Mouse (Mus musculus) gastrocnemius, postnatal 14 days (tissue): ENCODE data around the gene Ankzf1. TPM values are rescaled to one million over a fixed set of nuclear protein-coding genes. Genes with fewer than 3 reads are reported as not detected.

ENCODE experiments used
- DNase-seq: peaks from one replicate; pipeline ENCODE4 v3.0.0; 2021; ENCODE audit warnings: mixed read lengths
- intact Hi-C: fragments of 180-260 bp; cut with DNase I; formaldehyde crosslinking; loops from one replicate; pipeline ENCODE4 v1.15.1; 2025; ENCODE audit warnings: low total_unique reads
- long read RNA-seq, 2 experiments: library from polyadenylated mRNA; stranded (forward); transcript quantifications; one replicate each; pipeline ENCODE4 v2.0.0; 2021
- total RNA-seq, 2 experiments: library from RNA; stranded (reverse); gene quantifications; 2 replicates each; pipeline ENCODE4 v1.2.3; 2021

The Ankzf1 gene
- total RNA-seq = 1 to 10 TPM; 4.0 to 5.7 TPM
- long read RNA-seq, experiment 1, partial matches to known transcripts = 1 of 11 reads
- long read RNA-seq, experiment 1, other reads (novel, unspliced or antisense) = 5 of 11 reads
- long read RNA-seq, experiment 2, partial matches to known transcripts = 1 of 10 reads
- long read RNA-seq, experiment 2, other reads (novel, unspliced or antisense) = 5 of 10 reads

DNA sequence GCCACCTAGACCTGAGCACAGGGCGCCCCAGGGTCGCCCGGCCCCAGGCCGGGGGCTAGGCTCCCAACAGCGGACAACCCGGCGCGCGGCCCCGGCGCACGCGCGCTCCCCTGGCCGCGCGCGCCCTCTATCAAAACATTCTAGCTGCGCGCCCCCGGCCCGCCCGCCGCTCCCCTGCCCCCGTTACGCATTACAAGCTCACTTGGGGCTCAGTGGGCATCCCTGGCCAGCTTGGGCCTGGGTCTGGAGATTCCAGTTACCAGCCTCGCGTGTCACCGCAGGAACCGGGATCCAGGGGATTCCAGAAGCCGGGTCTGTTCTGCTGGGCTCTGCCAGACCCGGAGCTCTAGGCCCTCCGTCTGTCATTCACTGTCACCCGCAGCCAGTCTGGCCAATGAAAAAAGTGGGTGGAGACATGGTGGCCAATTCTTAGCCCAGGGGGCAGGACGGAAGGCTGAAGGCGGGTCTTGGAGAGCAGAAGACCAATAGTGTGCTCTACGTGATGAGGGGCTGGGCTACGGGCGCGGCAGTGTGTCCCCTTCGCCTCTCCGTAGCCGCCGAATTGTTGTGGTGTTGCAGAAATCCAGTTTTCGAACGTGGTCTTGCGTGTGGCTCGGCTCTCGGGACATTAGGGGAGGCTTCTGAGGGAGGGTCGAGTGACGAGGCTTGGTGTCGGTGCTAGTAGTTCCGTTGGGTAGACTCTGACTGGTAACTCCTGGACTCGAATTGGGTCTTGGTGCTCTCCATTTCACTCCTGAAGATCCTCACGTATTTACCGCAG, at the start of gene Ankzf1, which contains the start of gene Atg9a:
Ankzf1 (plus strand) TSS at position 530 of the 781 bp plus-strand sequence.
Atg9a (minus strand) TSS at position 575 of the 781 bp plus-strand sequence.
- intact Hi-C loops = no loop called here
- DNase-seq = peak; percentile 94

DNA sequence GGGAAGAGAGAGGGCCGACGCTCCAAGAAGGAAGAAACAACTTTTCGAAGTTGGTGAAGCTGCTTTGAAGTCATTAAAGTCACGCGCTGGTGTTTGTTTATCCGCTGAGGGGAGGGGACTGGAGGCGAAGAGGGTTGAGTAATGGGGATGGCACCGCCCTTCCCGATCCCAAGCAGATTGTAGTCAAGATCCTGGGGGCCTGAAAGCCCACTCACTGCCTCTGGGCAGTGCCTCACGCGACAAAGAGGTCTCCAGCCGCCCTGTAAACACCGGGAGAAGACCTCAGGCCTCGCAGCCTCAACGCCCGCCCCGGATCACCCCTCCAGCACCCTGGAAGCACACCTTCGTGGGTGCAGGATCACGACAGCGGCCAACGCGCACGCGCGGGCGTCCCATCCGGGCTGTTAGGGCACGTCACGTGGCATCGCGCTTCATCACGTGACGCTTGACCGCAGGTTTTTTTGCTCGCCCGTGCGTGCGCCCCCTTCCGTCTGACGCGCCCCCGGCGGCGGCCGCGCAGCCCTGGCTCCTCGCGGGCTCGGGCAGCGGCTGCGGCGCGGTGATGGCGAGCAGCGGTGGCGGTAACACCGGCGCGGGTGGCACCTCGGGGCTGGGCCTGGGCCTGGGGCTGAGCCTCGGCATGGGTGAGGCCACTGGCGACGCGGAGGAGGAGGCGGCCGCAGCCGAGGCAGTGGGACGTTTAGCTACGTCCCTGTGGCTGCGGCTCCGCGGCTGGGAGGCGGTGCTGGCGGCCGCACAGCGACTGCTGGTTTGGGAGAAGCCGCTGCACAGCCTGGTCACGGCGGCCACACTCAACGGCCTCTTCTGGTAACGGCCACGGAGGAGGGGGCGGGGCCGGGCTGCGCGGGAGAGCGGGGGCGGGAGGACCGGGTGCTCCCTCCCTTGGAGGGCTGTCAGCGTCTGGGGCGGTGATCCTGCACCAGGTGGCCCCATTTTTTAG, 49.4 kb upstream of the Ankzf1 start, which contains the start of the genes Cnppd1 and Retreg2:
Cnppd1 (minus strand) TSS at position 411 of the 961 bp plus-strand sequence.
Retreg2 (plus strand) TSS at position 478 of the 961 bp plus-strand sequence.
- DNase-seq = peak; percentile 96
- intact Hi-C loops = no loop called here

DNA sequence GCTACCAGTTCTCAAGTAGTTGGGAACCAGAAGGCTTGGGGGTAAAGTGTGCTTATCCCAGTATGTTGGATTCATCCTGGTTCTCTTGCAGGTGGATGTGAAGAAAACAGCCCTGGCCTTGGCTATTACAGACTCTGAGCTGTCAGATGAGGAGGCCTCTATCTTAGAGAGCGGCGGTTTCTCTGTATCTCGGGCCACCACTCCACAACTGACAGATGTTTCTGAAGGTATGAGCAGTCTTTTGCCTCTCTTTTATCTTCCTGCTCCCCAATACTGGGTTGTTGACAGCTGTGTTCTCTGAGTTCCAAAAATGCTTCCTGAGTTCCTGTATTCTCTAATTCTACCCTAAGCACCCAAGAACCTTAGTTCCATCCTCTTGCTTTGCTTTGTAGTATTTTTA, 46.4 kb upstream of the Ankzf1 start:
- intact Hi-C loops = no loop called here
- no peak for DNase-seq

DNA sequence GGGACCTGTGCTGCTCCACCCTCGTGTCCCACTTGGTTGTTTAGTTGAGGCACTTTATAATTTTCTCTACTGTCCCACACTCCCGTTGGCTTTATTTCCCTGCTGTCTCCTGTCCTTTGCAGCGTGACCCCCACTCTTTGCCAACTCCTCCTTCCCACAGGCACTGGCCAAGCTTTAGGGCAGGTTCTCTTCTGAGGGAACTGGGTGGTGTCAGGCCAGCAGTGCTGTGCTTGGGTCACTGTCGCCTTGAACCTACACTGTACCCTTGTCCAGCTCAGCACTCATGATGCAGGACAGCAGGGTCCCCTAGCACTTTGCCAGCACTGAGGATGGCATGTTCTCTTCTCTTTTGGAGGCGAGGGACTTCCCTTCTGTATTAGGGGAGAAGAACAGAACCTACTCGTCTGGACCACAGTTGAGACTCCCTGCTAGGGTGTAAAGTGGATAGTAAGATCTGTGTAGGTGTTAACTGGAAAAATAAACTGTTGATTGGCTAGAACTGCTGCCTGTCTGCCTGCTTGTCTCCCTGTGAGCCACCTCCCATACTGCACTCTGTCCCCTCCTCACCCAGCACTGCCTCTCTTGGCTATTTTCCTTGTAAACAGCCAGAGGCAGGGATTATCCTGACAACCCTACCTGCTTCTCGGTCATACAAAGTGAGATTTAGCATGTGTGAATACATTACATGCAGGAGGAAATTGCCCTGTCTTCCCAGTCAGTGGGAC, 44.4 kb upstream of the Ankzf1 start:
- intact Hi-C loops = no loop called here
- no peak for DNase-seq

DNA sequence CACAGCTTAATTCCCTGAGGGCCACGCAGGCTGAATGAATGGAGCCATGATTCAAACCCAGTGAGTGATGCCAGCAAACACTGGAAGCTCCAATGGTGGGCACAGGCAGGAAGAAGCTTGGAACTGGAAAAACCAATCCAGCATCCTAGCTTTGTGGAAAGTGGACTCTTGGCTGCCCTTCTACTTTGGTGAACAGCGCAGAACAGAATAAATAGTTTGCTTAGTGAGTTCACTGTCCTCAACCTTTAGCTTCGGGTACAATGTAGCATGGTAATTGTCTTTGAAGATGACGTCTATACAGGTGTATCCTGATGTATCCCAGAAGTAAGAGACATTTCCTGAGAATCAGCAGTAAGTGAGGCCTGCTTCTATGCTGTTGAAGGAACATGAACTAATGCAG, 43.2 kb upstream of the Ankzf1 start:
- no peak for DNase-seq
- intact Hi-C loops = no loop called here

DNA sequence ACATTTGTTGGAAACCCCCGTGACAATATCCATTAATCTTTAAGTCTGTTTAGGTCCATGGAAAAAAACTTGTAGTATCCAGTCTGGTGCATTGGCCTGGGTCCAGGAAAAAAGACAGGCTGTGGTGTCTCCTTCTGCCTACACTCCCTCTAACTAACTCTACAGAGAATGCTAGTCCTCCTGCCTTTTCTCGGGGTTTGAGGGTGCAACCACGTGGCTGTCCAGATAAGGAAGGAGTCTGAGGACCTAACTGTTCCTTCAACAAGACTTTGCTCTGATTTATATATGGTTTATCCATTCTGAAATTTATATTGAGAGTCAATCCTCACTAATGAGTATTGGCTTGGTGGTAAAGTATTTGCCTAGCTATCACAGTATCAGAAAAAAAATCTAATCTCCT, 36.1 kb upstream of the Ankzf1 start:
- no peak for DNase-seq
- intact Hi-C loops = no loop called here

DNA sequence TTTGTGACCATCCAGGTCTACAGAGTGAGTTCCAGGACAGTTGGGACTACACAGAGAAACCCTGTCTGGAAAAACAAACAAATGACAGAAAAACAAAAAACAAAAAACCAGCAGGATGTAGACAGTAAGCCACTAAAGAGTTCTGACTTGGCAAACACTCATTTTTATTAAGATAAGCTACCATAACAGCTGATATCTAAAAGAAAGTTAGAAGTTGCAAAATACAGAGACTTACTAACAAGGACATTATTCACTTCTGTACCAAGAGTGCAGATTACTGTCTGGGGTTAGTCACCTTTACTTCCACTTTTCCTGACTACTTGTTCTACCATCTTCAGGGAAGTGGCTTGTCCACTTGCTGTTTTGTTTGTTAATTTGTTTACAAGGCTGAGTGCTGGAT, 33.0 kb upstream of the Ankzf1 start:
- intact Hi-C loops = no loop called here

DNA sequence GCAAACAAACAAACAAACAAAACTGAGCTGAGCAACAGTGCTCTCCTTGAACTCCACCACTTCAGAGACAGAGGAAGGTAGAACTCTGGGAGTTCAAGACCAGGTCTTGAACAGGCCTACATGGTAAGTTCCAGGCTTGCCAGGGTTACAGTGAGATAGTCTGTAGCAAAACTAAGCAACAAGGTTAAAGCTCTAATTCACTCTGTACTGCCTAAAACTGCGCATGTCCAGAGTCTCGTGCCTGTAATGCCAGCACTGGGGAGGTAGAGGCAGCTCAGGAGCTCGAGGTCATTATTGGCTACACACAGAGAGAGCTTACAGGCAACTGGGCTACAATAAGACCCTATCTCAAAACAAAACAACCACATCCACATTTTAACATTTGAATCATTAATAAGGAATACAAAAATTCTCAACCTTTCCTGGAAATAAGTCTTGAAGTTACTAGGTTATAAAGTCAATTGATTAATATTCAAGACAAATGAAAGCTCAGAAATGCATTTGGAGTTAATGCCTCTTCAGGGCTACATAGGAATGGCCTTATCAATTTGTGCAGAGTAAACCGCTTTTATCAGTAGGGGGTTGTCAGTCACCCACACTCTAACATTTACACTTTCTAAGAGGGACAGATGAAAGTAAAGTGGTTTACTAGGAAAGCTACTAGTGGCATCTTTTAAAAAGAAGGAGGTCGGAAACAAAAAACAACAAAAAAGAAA, 32.3 kb upstream of the Ankzf1 start:
- no peak for DNase-seq
- intact Hi-C loops = no loop called here

More for the DNA sequence above, 33.0 kb upstream of the Ankzf1 start:
- no peak for DNase-seq

DNA sequence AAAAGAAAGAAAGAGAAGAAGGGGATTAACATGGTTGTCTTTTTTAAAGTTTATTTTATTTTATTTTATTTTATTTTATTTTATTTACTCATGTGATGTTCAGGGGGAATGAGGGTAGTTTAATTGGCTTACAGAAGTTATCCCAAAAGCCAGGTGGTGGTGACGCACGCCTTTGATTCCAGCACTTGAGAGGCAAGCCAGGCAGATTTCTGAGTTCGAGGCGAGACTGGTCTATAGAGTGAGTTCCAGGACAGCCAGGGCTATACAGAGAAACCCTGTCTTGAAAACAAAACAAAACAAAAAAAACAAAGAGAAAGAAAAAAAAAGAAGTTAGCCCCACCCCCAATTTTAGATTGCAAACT, 31.7 kb upstream of the Ankzf1 start:
- intact Hi-C loops = no loop called here
- no peak for DNase-seq

DNA sequence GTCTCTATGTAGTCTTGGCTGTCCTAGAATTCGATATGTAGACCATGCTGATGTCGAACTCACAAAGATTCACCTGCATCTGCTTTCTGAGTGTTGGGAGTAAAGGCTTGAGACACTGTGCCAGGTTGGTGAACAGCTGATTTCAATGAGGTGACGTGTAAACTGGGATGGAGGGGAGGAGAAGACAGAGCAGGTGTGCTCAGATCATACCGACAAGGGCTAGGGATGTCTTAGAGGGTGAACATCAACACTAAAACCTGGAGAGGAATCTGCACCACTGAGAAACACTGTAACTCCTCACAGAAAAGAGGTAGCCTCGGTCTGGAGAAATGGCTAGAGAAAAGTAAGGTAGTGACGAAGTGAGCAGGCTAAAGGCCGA, 23.9 kb upstream of the Ankzf1 start:
- no peak for DNase-seq
- intact Hi-C loops = no loop called here

DNA sequence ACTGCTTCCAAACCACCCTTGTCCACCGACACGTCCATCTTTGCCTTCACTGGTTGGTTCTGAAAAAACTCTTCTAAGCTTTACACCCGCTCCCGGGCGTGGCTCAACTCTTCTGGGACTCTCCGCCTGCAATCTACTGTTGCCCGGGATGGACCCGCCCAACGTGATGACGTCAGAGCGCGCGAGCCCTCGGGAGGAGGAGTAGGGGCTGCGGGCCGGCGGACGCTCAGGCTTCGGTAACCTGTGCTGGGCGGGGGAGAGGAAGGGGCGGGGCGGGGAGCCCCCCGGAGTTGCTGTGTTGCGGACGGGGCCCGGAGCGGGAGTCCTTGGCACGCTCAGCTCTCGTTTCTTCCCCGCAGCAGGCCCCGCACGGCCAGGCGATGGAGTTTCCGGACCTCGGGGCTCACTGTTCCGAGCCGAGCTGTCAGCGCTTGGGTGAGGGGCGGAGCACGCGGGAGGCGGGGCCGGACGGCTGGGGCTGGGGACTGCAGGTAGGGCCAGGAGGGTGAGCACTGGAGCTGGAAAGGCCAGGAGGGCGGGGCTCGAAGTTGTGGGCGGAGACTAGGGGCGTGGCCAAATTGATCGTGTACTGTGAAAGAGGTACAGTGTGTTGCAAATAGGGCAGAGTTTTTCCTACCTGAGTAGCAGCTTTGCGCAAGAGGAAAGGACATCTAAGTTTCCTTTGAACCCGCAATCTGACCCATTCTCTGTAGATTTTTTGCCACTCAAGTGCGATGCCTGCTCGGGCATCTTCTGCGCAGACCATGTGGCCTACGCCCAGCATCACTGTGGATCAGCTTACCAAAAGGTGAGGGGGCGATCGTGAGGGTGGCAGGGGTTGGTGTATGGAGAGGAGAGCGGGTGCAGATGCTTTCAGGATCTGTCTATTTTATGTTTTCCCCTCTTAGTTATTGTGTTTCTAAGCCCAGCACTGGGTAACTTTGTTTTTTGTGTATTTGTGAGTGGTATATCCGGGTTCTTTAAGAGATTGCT, 23.2 kb upstream of the Ankzf1 start, which contains the start of gene Zfand2b:
Zfand2b (plus strand) TSS at position 175 of the 993 bp plus-strand sequence.
- intact Hi-C loops = no loop called here
- peak; percentile 98 for DNase-seq

DNA sequence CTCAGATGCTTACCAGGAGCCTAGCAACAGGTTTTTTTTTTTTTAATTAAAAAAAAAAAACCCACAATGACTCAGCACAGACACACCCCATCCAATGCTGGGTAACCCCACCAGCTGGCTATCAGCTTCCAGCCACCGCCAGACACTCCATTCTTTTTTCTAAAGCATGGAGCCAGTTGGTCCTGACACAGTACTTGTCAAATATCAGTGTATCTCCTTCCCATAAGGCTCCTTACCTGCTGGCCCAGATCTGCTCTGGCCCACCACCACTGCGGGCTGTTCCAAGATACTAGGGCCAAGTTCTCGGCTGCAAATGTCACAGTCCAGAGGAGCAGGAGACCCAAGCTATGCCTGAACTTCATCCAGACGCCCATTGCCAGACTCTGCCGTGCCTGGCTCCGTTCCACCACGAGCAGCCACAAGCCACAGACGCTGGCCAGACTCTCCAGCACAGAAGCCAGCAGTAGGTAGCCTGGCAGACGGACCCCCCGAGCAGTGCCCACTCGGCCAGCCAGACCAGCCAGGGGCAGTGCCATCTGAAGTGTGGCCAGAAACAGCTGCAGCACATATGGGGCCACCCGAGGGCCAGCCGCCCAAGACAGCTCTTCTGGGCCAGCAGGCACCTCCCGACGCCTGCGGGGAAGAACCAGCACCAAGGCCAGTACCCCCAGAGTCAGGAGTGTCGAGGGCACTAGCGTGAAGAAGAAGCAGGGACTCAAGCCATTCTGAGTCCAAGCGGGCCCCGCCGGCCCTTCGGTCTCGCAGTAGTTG, 12.4 kb upstream of the Ankzf1 start:
- intact Hi-C loops = no loop called here
- peak; percentile 67 for DNase-seq

DNA sequence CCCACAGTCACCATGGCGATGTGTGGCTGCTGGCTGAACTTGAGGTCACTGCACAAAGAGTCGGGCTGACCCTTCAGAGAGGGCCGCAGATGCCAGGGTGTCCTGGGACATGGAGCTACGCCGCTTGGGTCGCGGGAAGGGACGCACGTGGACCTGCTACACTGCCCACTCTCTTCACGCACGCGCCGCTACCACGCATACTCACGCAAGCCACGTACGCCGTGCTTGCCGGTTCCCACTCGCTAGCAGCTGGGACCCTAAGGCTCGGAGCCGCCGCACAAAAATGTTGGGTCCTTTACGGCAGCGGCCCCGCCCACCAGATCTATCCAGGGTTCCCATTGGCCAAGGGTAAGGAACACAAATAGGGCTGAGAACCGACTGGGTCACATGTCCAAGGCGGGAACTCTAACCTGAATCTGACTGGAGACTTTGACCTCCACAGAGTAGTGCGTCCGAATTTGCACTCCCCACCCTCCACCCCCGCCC, 11.8 kb upstream of the Ankzf1 start, which contains the start of gene Abcb6:
Abcb6 (minus strand) TSS at position 288 of the 486 bp plus-strand sequence.
- peak; percentile 89 for DNase-seq
- intact Hi-C loops = no loop called here

DNA sequence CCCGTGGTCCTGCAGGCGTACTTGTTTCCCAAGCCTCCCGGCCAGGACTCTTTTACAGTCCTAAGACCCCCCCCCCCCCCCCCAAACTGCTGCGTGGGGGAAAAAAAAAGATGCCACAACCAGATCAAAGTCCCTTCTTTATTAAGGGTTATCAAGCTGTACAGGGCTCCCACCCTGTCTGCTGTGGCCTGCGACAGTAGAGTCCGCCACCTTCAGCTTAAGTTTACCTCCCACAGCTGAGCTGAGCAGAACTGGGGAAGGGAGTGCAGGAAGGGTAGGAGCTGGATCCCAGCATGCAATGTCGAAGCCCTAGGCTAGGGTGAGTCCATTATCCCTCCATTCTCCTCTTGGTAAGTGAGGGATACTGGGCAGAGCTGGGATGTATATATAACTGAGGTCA, 11.2 kb upstream of the Ankzf1 start:
- intact Hi-C loops = no loop called here
- DNase-seq = no peak

DNA sequence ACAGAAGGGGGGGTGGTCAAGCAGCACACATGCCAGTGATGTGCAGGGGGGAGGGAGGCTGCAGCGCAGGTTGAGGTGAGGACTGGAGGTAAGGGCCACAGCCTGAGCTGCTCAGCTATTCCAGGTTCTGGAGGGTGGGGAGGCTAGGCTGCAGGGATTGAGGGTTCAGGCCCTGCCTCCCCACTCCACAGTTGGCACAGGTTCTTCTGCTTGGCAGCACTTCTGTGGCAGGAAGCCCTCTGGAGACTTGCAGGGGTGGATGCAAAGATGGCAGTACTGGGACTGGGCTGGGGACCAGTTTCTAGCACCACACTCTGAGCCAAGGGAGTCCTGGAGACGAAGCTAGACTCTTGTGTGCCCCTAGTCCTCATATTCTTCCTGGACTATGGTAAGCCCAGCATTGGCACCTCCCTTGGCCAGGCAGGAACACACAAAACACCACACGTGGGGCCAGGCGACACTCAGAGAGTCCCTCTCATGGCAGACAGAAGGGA, 10.5 kb upstream of the Ankzf1 start:
- intact Hi-C loops = no loop called here

DNA sequence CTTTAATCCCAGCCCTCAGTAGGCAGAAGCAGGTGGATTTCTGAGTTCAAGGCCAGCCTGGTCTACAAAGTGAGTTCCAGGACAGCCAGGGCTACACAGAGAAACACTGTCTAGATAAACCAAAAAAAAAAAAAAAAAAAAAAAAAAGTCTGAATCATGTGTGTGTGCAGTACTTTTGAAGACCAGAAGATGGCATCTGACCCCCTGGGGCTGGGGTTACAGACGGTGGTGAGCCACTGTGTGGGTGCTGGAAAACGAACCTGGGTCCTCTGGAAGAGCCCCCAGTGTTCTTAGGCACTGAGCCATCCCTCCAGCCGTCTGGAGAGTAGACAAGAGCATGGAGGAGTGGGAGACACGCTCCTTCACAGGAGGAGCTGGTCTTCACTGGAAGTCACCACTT, 9.8 kb upstream of the Ankzf1 start:
- no peak for DNase-seq
- intact Hi-C loops = no loop called here

More for the DNA sequence above, 10.5 kb upstream of the Ankzf1 start:
- no peak for DNase-seq
